29 mouse cellular contexts compared by ENCODE assay signal in the genomic region with DNA sequence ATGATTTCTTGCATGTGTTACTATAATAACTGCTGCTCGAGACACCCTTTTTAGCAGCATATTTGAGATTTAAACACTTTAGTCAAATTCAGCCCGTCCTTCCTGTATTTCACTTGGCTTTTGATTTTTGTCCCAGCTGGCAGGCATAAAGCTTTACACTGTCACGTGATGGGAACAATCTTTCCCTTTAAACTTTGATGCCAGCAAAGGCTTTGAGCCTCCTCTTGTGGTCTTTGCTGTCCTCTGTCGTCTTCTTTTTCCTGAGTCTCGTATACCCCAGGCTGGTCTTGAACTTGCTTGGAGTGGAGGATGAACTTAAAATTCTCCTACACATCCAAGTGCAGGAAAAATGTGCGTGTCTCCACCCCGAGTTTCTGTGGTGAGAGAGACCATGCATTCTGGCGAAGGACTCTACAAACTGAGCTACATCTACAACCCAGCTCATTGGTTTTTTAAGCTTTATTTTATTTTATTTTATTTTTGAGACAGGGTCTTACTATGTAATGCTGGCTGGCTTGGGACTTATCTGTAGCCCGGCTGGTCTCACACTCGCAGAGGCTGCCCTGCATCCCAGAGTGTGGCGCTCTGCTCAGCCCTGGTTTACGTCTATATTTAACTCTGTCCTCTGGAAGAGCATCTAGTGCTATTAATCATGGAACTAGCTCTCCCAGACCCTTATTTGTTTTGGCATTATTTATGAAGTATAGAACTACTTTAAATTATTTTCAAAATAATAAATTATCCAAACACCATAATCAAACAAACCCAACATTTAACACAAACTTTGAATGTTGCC. TPM values are rescaled to one million over a fixed set of nuclear protein-coding genes. Genes with fewer than 3 reads are reported as not detected.
DNase-seq lines count a peak whose midpoint lies in the region; ATAC-seq and TF ChIP-seq lines count a peak whose summit lies in the region.
"Had no signal": no experiment of that assay in that cellular context is flagged by ENCODE, and none has a peak within 500 bp of the region (broad histone marks: within the 10 kb centered on the region; RNA-seq: fewer than 3 reads in every experiment).

No protein-coding gene starts in this region.

- H3K27ac ChIP-seq in heart, embryonic 11.5 days (ENCODE audit: low read depth, low read length): no peak overlapping the region
- peak overlapping the region; percentile 61 for H3K27ac ChIP-seq in kidney, embryonic 16.5 days (ENCODE audit: low read length)
- no peak overlapping the region for H3K27ac ChIP-seq in kidney, embryonic 14.5 days (ENCODE audit: low read depth, low read length)
- no peak overlapping the region for H3K27ac ChIP-seq in liver, adult 2 months (replicated peaks; ENCODE audit: insufficient read depth, low read depth, low read length)
- H3K27ac ChIP-seq: forebrain, embryonic 13.5 days; heart, embryonic 13.5 days; hindbrain, embryonic 12.5 days; hindbrain, postnatal 0 days; limb, embryonic 13.5 days; liver, embryonic 14.5 days; midbrain, embryonic 12.5 days; neural tube, embryonic 12.5 days had no signal

- no peaks in the 10 kb centered on the region for H3K9me3 ChIP-seq in heart, embryonic 11.5 days (replicated peaks; ENCODE audit: control insufficient read depth, low read length)
- H3K9me3 ChIP-seq in kidney, embryonic 16.5 days (ENCODE audit: low read length): no peaks in the 10 kb centered on the region
- no peaks in the 10 kb centered on the region for H3K9me3 ChIP-seq in kidney, embryonic 14.5 days (ENCODE audit: control insufficient read depth, low read length)
- H3K9me3 ChIP-seq: forebrain, embryonic 13.5 days; heart, embryonic 13.5 days; hindbrain, embryonic 12.5 days; limb, embryonic 13.5 days; megakaryocyte, embryonic 14.5 days; midbrain, embryonic 12.5 days; neural tube, embryonic 12.5 days had no signal

- DNase-seq in heart, adult 8-10 months (ENCODE audit: low spot score): peak; percentile 9
- peak; percentile 44 for DNase-seq in liver, adult 2 months (ENCODE audit: extremely low read depth, low read depth, low spot score)
- no peak for DNase-seq in liver
- peak; percentile 19 for DNase-seq in lung, postnatal 14 days
- DNase-seq in lung, adult 2 months: no peak
- DNase-seq: adrenal gland, postnatal 10 days; cerebellum, adult 8-10 months; cerebellum, postnatal 36 days; gastrocnemius, postnatal 25 days; heart, adult 11 months; right cerebral cortex, adult 18-20 months; spleen, adult 18-20 months; thymus, adult 18-20 months; thymus, postnatal 25 days had no signal

- H3K4me2 ChIP-seq in heart, embryonic 11.5 days: no peak overlapping the region
- H3K4me2 ChIP-seq in kidney, embryonic 16.5 days (replicated peaks; ENCODE audit: low read depth, low read length): no peak overlapping the region
- no peak overlapping the region for H3K4me2 ChIP-seq in kidney, embryonic 14.5 days (replicated peaks; ENCODE audit: low read depth, low read length)
- H3K4me2 ChIP-seq: forebrain, embryonic 13.5 days; heart, embryonic 13.5 days; hindbrain, embryonic 12.5 days; limb, embryonic 13.5 days; midbrain, embryonic 12.5 days; neural tube, embryonic 12.5 days had no signal

- H3K27me3 ChIP-seq in heart, embryonic 11.5 days (ENCODE audit: control insufficient read depth, insufficient read depth, low read length): no peaks in the 10 kb centered on the region
- H3K27me3 ChIP-seq in kidney, embryonic 16.5 days (ENCODE audit: insufficient read depth, low read length): no peaks in the 10 kb centered on the region
- no peaks in the 10 kb centered on the region for H3K27me3 ChIP-seq in kidney, embryonic 14.5 days (ENCODE audit: control insufficient read depth, insufficient read depth, low read length)
- no peaks in the 10 kb centered on the region for H3K27me3 ChIP-seq in liver, adult 2 months (ENCODE audit: control insufficient read depth, insufficient read depth, low read length)
- H3K27me3 ChIP-seq: forebrain, embryonic 13.5 days; heart, embryonic 13.5 days; hindbrain, embryonic 12.5 days; limb, embryonic 13.5 days; megakaryocyte, embryonic 14.5 days; midbrain, embryonic 12.5 days; neural tube, embryonic 12.5 days; Patski had no signal

- H3K4me3 ChIP-seq in heart, embryonic 11.5 days (ENCODE audit: low read depth, low read length): no peak overlapping the region
- H3K4me3 ChIP-seq in kidney, embryonic 16.5 days (ENCODE audit: low read length): no peak overlapping the region
- H3K4me3 ChIP-seq in kidney, embryonic 14.5 days (ENCODE audit: low read length): no peak overlapping the region
- no peak overlapping the region for H3K4me3 ChIP-seq in liver, adult 2 months (ENCODE audit: insufficient read depth, low read depth, low read length)
- H3K4me3 ChIP-seq in lung, adult 2 months (replicated peaks; ENCODE audit: extremely low read depth, low read depth, low read length): no peak overlapping the region
- H3K4me3 ChIP-seq: forebrain, embryonic 13.5 days; heart, embryonic 13.5 days; hindbrain, embryonic 12.5 days; limb, embryonic 13.5 days; megakaryocyte, embryonic 14.5 days; midbrain, embryonic 12.5 days; myocyte; neural tube, embryonic 12.5 days had no signal

- 75% methylated on average over 12 of the region's 12 CpGs for WGBS in heart, embryonic 11.5 days (ENCODE audit: insufficient replicate concordance)
- WGBS in kidney, embryonic 16.5 days: 77% methylated on average over 12 of the region's 12 CpGs
- WGBS in kidney, embryonic 14.5 days: 84% methylated on average over 12 of the region's 12 CpGs
- WGBS in liver, adult 2 months: 79% methylated on average over 12 of the region's 12 CpGs
- WGBS in lung, adult 2 months: 73% methylated on average over 12 of the region's 12 CpGs

- 0 out of 2 replicates have a peak, but pooled peaks cover 3% of the 10 kb centered on the region for H3K79me2 ChIP-seq in liver, adult 2 months (ENCODE audit: control insufficient read depth, insufficient read depth, low read length)

- no peak for TF ChIP-seq POLR2A in liver, adult 2 months (IDR thresholded peaks at IDR 0.05; ENCODE audit: extremely low read depth, insufficient read depth, low read length)
- no peak for TF ChIP-seq POLR2A in lung, adult 2 months (IDR thresholded peaks at IDR 0.05; ENCODE audit: borderline replicate concordance, extremely low read depth, low read depth, low read length)

- no peak for ATAC-seq in heart, embryonic 11.5 days (replicated peaks; ENCODE audit: insufficient number of reproducible peaks, low FRiP score, low TSS enrichment)
- ATAC-seq in kidney, embryonic 16.5 days (ENCODE audit: low FRiP score, low TSS enrichment): no peak
- no peak for ATAC-seq in kidney, embryonic 14.5 days (ENCODE audit: low FRiP score, low TSS enrichment)
- ATAC-seq: forebrain, embryonic 13.5 days; hindbrain, postnatal 0 days; intestine, embryonic 16.5 days; Patski had no signal

- H3K36me3 ChIP-seq in heart, embryonic 11.5 days (ENCODE audit: control insufficient read depth, insufficient read depth, low read length): peaks cover 8% of the 10 kb centered on the region; the same call in 1 of the 2 replicates
- H3K36me3 ChIP-seq in kidney, embryonic 16.5 days (ENCODE audit: insufficient read depth, low read length): peaks cover 48% of the 10 kb centered on the region
- H3K36me3 ChIP-seq in kidney, embryonic 14.5 days (ENCODE audit: control insufficient read depth, insufficient read depth, low read length): peaks cover 60% of the 10 kb centered on the region
- peaks cover 36% of the 10 kb centered on the region for H3K36me3 ChIP-seq in liver, adult 2 months (ENCODE audit: control insufficient read depth, insufficient read depth, low read length)

- no peak for TF ChIP-seq CTCF in liver, adult 2 months (IDR thresholded peaks at IDR 0.05; ENCODE audit: low read depth, low read length)
- TF ChIP-seq CTCF in lung, adult 2 months (IDR thresholded peaks at IDR 0.05; ENCODE audit: insufficient read depth, low read length): no peak

- H3K4me1 ChIP-seq in heart, embryonic 11.5 days (ENCODE audit: control insufficient read depth, insufficient read depth, low read length): no peaks in the 10 kb centered on the region
- no peaks in the 10 kb centered on the region for H3K4me1 ChIP-seq in kidney, embryonic 16.5 days (ENCODE audit: insufficient read depth, low read length)
- no peaks in the 10 kb centered on the region for H3K4me1 ChIP-seq in kidney, embryonic 14.5 days (ENCODE audit: control insufficient read depth, insufficient read depth, low read length)
- H3K4me1 ChIP-seq in liver, adult 2 months (ENCODE audit: control insufficient read depth, insufficient read depth, low read length): no peaks in the 10 kb centered on the region
- H3K4me1 ChIP-seq in lung, adult 2 months (ENCODE audit: control insufficient read depth, insufficient read depth, low read length): no peaks in the 10 kb centered on the region

- no peak overlapping the region for H3K9ac ChIP-seq in heart, embryonic 11.5 days (ENCODE audit: low read depth, low read length)
- no peak overlapping the region for H3K9ac ChIP-seq in kidney, embryonic 16.5 days (replicated peaks; ENCODE audit: low read length)
- no peak overlapping the region for H3K9ac ChIP-seq in kidney, embryonic 14.5 days (ENCODE audit: low read depth, low read length)
- no peak overlapping the region for H3K9ac ChIP-seq in liver, adult 2 months (ENCODE audit: low read depth, low read length)
- H3K9ac ChIP-seq: forebrain, embryonic 13.5 days; heart, embryonic 13.5 days; hindbrain, embryonic 12.5 days; limb, embryonic 13.5 days; liver, embryonic 14.5 days; midbrain, embryonic 12.5 days; neural tube, embryonic 12.5 days had no signal

RNA-seq across cellular contexts. Expression of gene Atl1, which starts 44.1 kb away (rescaled TPM):
- total RNA-seq in heart, adult 8-10 months (2022): 1 to 10 TPM; 3.4 to 6.1 (median 5.0) TPM
- 6.2 and 8.6 TPM in 2 replicates for polyA plus RNA-seq in heart, embryonic 11.5 days (2014; fragmentation: Nextera tagmentation; extraction: Ambion mirVana)
- 4.7 and 5.7 TPM in 2 replicates for polyA plus RNA-seq in kidney, embryonic 16.5 days (2015; fragmentation: Nextera tagmentation; extraction: Ambion mirVana)
- polyA plus RNA-seq in kidney, embryonic 14.5 days (2014; fragmentation: Nextera tagmentation; extraction: Ambion mirVana): 3.3 and 4.8 TPM in 2 replicates
- 1.5 and 1.7 TPM in 2 replicates for total RNA-seq in liver, adult 2 months (2014; rRNA removed)
- 0.40 and 0.62 TPM in 2 replicates for polyA plus RNA-seq in liver, adult 2 months (2012; rRNA removed)
- 1.3 and 2.0 TPM in 2 replicates for polyA plus RNA-seq in lung, adult 2 months (2012; rRNA removed)

RNA-seq across cellular contexts. Expression of gene Map4k5, which starts 44.7 kb away (rescaled TPM):
- 10 to 100 TPM; 19.1 to 21.2 (median 20.3) TPM for total RNA-seq in heart, adult 8-10 months (2022)
- 32.6 and 35.8 TPM in 2 replicates for polyA plus RNA-seq in heart, embryonic 11.5 days (2014; fragmentation: Nextera tagmentation; extraction: Ambion mirVana)
- polyA plus RNA-seq in kidney, embryonic 16.5 days (2015; fragmentation: Nextera tagmentation; extraction: Ambion mirVana): 31.5 and 32.6 TPM in 2 replicates
- polyA plus RNA-seq in kidney, embryonic 14.5 days (2014; fragmentation: Nextera tagmentation; extraction: Ambion mirVana): 22.3 and 45.1 TPM in 2 replicates
- 15.6 and 16.2 TPM in 2 replicates for total RNA-seq in liver, adult 2 months (2014; rRNA removed)
- 1.8 and 3.6 TPM in 2 replicates for polyA plus RNA-seq in liver, adult 2 months (2012; rRNA removed)
- 11.4 and 16.6 TPM in 2 replicates for polyA plus RNA-seq in lung, adult 2 months (2012; rRNA removed)

RNA-seq across cellular contexts. Expression of gene Cdkl1, which starts 57.2 kb away (rescaled TPM):
- 10 to 100 TPM; 11.8 to 17.0 (median 14.4) TPM for total RNA-seq in heart, adult 8-10 months (2022)
- 3.8 and 5.2 TPM in 2 replicates for polyA plus RNA-seq in heart, embryonic 11.5 days (2014; fragmentation: Nextera tagmentation; extraction: Ambion mirVana)
- 25.7 and 32.4 TPM in 2 replicates for polyA plus RNA-seq in kidney, embryonic 16.5 days (2015; fragmentation: Nextera tagmentation; extraction: Ambion mirVana)
- 11.6 and 20.7 TPM in 2 replicates for polyA plus RNA-seq in kidney, embryonic 14.5 days (2014; fragmentation: Nextera tagmentation; extraction: Ambion mirVana)
- 0.28 and 0.54 TPM in 2 replicates for total RNA-seq in liver, adult 2 months (2014; rRNA removed)
- 0.05 TPM in 1 of 2 replicates, not detected in the other for polyA plus RNA-seq in liver, adult 2 months (2012; rRNA removed)
- 1.3 and 1.8 TPM in 2 replicates for polyA plus RNA-seq in lung, adult 2 months (2012; rRNA removed)

Comparison
In these comparisons a context has a peak if more than half of its experiments do, and no peak if none do; other contexts are left out.
1. DNase-seq: peak in heart, adult 8-10 months (single experiment), liver, adult 2 months (single experiment) and lung, postnatal 14 days (single experiment); none in liver (single experiment) and lung, adult 2 months (single experiment).